Mouse (Mus musculus) hematopoietic stem cell, adult 5-6 weeks (primary cell): ENCODE results near the gene Slc44a3. TPM values are rescaled to one million over a fixed set of nuclear protein-coding genes. Genes with fewer than 3 reads are reported as not detected.
A peak's percentile ranks its signal among the peaks of the same experiment; 100 is the strongest.

Source experiments
- ATAC-seq, 2 experiments: fragments of 125-278 bp in 1 of 2; replicated peaks in 1 of 2; 2 replicates each; pipeline ENCODE4 v1.8.0; 2016 to 2017; ENCODE audit warnings: inconsistent platforms in 2 of 2, mild to moderate bottlenecking in 2 of 2, moderate number of reproducible peaks in 2 of 2, low read depth in 1 of 2, moderate TSS enrichment in 1 of 2; ENCODE audit not compliant: low FRiP score in 2 of 2, poor library complexity in 2 of 2, severe bottlenecking in 2 of 2, insufficient read depth in 1 of 2, low TSS enrichment in 1 of 2
- total RNA-seq: library from RNA; stranded (forward); fragments of 172-1452, 232-1000 nt; gene quantifications from 2 replicates; pipeline ENCODE4 v1.2.3, GENCODE M21; 2017

Slc44a3 gene
- not detected in 2 replicates for total RNA-seq

GRCm38 (mm10) chr3:121532176-121532575 lies at the start of gene Slc44a3:
Gene Slc44a3, minus strand, starts transcription at chr3:121532404.
- peak in 1 of 2 experiments; percentile 44; a peak in 1 of 4 replicates for ATAC-seq

GRCm38 (mm10) chr3:121579880-121580549 lies 47.8 kb upstream of the Slc44a3 start:
- ATAC-seq, result peak; percentile 62 to 65; a peak in 3 of 4 replicates

DNA sequence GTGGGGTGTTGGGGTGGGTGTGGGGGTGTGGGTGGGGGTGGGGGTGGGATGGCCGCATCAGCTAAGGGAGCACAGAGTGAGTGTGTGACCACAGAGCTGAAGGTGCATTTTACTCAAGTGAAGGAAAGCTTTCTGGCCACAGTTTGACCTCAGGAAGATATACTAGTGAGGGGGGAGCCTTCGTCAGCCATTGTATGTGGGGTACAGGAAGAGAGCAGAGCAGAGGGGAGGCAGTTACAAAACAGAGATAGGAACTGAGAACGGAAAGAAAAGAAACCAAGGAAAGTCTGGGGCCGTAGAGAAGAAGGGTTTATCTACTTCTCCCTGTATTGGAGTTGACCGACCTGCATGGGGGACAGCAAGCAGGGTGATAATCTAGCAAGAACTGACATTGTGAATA lies 47.2 kb upstream of the Slc44a3 start:
- no peak for ATAC-seq

DNA sequence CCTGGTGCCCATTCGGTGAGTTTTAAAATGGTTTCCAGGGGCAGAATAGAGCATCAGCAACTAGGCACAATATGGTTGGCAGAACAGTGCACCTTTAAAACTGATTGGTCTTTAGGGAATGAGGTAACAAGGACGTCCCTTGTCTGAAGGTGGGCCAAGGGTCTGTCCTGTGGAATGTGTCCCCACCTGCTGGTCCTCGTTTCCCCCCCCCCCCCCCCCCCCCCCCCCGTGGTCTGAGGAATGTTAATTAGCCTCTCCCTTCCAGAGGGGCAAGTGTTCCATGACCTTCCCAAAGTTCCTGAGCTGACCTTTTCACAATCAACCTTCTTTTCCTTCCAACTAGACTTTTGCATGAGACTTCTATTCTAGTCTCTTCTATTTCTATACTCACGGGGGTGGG lies 46.5 kb upstream of the Slc44a3 start:
- no peak for ATAC-seq

GRCm38 (mm10) chr3:121577641-121578040 lies 45.4 kb upstream of the Slc44a3 start:
- ATAC-seq, result no peak

- peak; percentile 29 to 44 for ATAC-seq
Measured at GRCm38 (mm10) chr3:121577032-121577591, 44.9 kb upstream of the Slc44a3 start.

- no peak for ATAC-seq
Measured at GRCm38 (mm10) chr3:121576367-121576766, 44.2 kb upstream of the Slc44a3 start.

- ATAC-seq, result no peak
Measured at GRCm38 (mm10) chr3:121574386-121574785, 42.2 kb upstream of the Slc44a3 start.

DNA sequence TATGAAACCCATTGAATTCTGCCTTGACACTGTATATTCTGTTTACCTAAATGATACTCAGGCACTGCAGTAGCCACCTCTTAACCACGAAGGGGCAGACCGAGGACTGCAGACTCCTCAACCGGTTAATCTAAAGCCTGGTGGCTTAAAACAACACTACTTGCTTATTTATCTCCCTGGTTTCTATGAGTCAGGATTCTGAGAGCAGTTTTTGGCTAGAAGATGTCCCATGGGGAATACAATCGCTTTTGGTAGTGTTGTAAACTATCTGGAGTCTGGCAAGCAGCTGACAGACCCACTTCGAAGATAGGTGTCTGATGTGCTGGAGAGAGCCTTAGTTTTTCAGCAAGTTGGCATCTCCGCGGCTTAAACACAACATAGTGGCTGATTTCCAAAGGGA lies 41.7 kb upstream of the Slc44a3 start:
- no peak for ATAC-seq

DNA sequence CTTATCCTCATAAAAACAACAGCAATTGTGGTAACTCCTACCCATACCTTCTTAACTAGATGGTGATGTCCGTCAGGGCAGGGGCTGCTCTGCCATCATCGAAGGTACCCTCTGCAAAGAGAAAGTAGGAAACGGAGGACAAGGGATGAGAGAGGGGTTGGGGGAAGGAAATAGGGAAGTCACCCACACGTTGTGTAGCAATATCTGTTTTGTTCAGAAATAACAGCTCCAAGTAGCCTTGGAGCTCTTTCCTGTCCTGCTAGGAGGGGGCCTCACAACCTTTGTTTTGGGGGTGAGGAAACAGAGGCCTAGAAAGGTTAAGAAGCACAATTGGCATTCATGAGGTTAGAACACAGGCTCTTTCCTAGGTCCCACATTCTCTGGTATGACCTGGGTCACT lies 39.3 kb upstream of the Slc44a3 start:
- peak; percentile 55 to 58; a peak in 3 of 4 replicates for ATAC-seq

GRCm38 (mm10) chr3:121570623-121571022 lies 38.4 kb upstream of the Slc44a3 start:
- peak; percentile 60 to 74; a peak in 3 of 4 replicates for ATAC-seq

GRCm38 (mm10) chr3:121569767-121570166 lies 37.6 kb upstream of the Slc44a3 start:
- ATAC-seq, result no peak

DNA sequence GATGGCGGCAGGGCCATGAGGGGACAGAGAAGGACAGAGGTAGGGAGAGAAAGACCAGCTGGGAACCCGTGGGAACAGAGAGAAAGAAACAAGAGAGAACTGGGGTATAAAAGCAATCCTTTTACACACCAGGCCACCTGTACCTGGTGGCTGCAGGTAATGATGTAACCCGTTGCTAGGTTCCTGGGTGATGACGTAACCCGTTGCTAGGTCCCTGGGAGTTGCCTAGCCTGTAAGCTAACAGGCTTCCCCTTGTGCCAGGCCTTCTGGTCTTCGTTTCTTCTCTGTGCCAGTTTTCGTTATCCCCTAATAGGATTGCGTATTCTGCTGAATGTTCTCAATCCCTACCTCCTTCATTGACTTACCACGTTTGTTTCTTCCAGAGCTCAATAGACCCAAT lies 36.8 kb upstream of the Slc44a3 start:
- no peak for ATAC-seq

- no peak for ATAC-seq
Measured at GRCm38 (mm10) chr3:121567904-121568303, 35.7 kb upstream of the Slc44a3 start.

- ATAC-seq, result no peak
Measured at GRCm38 (mm10) chr3:121567337-121567900, 35.2 kb upstream of the Slc44a3 start.

GRCm38 (mm10) chr3:121566901-121567300 lies 34.7 kb upstream of the Slc44a3 start:
- ATAC-seq, result no peak

- no peak for ATAC-seq
Measured at GRCm38 (mm10) chr3:121561803-121562202, 29.6 kb upstream of the Slc44a3 start.

DNA sequence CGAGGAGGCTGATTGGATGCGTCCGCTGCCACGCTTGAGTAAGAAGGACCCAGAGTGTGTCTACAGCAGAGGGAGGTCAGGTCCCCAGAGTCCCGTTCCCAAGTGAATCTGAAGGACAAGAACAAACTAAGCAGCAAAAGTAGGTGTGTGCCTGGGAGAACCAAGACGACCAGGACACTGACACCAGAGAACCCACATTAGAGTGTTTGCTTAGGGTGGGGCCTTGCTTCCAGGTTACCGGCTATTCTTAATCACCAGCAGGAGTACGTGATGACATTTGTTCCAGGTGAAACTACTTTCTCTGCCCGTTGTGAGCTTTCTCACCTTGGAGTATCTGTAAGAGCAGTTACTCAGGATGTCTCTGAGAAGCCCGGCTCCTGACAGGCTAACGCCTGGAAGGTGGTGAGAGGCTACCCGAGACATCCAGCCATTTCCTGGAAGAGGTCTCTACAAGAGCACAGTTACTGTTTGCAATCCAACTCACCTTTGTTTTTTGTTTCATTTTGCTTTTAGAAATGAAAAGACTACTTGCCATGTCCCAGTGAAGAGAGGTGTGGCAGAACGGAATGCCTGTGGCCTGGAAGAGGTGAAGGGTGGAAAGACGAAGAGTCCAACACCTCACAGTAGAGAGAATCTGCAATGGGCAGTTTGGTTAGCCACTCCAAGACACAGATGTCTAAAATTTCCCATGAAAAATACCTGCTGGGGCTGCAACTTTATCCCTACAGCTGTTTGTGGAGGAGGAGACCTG lies 28.1 kb upstream of the Slc44a3 start:
- ATAC-seq, result no peak
